Mouse (Mus musculus): ENCODE results near the gene Accsl. TPM values are rescaled to one million over a fixed set of nuclear protein-coding genes. Genes with fewer than 3 reads are reported as not detected.

Accsl gene
- total RNA-seq, 2 experiments from 2014 or later, result not detected

DNA sequence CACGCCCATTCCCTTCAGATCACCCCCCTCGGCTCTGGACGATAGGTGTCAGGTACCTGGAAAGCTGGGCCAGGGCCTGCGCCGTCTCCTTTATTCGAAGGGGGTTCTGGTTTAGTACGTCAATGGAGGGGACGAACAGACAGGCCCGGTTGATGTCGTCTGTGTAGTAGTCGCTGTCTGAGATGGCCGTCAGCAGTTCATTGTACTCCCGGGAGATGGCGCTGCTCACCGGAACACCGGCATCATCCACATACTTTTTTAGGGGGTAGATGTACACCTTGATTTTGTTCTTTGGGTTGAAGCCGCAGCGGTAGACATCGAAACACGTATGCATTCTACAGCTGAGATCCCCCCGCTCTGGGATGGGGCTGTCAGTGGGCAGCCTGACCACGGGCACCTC is 55.6 kb downstream of the Accsl start:
- no peak for ATAC-seq (replicated peaks; ENCODE audit: poor library complexity)

DNA sequence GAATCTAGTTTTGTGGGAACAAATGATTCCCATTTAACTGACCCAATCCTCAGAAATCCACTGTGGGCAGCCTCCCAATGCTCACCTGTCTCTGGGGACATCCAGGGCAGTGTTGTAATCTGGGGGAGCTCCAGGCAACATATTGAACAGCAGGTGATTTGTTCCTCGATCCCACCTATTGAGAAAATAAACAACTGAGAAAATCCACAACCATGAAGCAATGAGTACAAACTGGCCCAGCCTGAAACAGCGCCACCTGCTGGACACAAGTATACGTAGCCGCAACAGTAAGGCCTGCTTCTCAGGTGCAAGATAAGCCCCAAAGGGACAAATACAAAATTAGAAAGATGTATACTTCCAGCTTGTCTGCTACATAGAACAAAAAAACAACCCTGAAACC is 57.1 kb downstream of the Accsl start:
- ATAC-seq (replicated peaks; ENCODE audit: poor library complexity), result peak; percentile 85

DNA sequence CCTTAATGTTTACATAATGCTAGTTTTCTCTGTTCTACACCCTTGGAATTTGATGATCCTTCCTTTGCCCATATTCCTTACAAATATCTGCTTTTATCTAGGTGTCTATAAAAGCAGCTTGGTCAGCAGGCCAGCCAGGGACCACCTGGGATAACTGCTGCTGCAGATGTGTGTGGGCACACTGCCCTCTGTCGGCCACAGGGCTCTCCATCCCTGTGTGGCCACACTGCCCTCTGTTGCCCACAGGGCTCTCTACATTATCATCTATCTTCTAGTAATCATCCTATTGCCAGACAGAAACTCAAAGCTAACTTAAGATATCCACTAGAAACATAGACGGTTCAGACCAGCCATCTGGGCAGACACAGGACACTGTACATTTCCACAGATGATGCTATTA is 59.0 kb downstream of the Accsl start:
- ATAC-seq (replicated peaks; ENCODE audit: poor library complexity), result peak; percentile 92

DNA sequence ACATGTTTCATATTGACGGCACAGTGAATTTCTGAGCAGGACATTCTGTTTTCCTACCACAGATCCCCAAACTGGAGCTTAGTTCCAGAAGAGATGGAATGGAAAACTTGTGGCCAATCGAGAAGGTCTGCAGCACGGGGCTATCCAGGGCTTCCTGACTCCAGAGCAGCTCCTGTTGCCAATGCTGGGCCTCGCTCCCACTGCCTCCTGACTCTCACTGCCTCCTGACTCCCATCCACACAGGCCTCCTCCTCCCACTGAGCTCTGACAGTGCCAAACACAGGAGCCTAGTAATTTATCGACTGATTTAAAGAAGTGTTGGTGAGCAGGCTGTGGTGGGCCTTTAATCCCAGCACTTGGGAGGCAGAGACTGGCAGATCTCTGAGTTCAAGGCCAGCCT is 60.9 kb downstream of the Accsl start:
- ATAC-seq (replicated peaks; ENCODE audit: poor library complexity), result no peak

DNA sequence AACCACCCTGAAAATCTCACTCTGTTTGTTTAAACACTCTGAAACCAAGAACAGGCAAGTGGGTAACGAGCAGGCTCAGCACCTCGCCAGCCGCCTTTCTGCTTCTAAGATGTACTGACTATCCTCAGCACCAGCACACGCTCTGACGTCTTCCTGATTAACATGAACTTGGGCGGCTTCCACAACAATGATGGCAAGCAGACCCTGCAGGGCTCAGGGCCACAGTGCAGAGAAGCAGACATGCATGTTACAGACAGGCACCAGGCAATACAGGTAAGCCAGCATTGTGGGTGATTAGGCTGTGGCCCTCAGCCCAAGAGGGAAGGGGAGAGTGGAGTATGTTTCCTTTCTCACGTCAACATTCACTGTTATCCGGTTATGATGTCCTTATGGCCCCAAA is 61.5 kb downstream of the Accsl start:
- no peak for ATAC-seq (replicated peaks; ENCODE audit: poor library complexity)

DNA sequence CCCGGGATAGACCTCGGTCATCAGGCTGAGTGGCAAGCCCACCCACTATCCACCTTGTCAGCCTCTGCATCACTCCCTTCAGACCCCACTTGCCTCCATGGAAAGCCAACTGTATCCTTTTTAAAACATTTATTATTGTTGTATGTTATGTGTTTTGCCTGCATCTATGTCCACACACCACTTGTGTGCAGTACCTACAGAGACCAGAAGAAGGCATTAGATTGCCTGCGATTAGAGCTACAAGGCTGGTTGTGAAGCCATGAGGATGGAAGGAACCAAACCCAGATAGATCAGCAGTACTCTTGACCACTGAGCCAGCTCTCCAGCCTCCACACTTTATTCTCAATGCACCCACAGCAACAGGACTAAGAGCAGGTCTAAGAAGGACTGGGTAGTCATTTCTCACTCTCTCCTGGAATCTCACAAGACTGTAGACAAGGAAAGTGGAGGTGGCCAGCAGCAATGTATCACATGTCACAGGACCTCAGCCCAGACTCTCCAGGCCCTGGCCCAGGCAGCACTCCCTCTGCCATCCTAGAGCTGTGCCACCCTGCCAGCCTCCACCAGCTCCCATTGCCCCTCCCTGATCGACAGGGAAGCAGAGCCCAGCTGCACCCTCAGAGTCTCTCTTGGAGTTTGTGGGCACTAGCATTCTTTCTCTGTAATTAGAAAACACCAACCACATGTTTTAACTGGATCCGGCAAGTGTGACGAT is 62.3 kb downstream of the Accsl start:
- no peak for ATAC-seq (replicated peaks; ENCODE audit: poor library complexity)

DNA sequence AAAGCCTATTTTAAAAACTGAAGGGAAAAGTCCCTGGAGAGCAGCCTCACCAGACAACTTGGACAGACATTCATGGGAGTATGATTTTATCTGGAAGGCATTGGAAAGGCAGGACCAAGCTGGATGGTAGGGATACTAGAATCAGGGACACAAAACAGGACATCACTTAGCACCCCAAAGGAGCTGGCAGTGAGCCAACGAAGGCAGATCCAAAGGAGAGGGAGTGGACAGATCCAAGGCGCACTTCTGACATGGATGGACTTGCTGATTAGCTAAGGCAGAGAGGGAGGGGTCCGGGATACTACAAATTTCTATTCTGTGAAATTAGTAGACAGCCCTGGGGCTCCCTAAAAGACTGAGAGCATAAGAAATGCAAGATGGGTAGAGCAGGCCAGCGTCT is 63.4 kb downstream of the Accsl start:
- ATAC-seq (replicated peaks; ENCODE audit: poor library complexity), result no peak

Other genes starting within 250 kb of the Accsl start
- not detected in 2 replicates for gene Alx4, start 226.8 kb downstream of the Accsl start, total RNA-seq (2015)
- not detected in 2 replicates for gene Alx4, start 226.8 kb downstream of the Accsl start, total RNA-seq (2017)
- 40.6 and 41.3 TPM in 2 replicates for gene Ext2, start 46.6 kb downstream of the Accsl start, total RNA-seq (2015)
- 26.1 and 28.7 TPM in 2 replicates for gene Ext2, start 46.6 kb downstream of the Accsl start, total RNA-seq (2017)
- gene Accs, start 19.2 kb downstream of the Accsl start, total RNA-seq (2015), result 11.0 and 12.1 TPM in 2 replicates
- 11.3 and 16.5 TPM in 2 replicates for gene Accs, start 19.2 kb downstream of the Accsl start, total RNA-seq (2017)
- not detected in 2 replicates for gene Gm13889, start 88.0 kb upstream of the Accsl start, total RNA-seq (2015)
- not detected in 2 replicates for gene Gm13889, start 88.0 kb upstream of the Accsl start, total RNA-seq (2017)
- gene Gm27027, start 127.2 kb upstream of the Accsl start, total RNA-seq (2015), result not detected in 2 replicates
- not detected in 2 replicates for gene Gm27027, start 127.2 kb upstream of the Accsl start, total RNA-seq (2017)
- 58.3 and 101 TPM in 2 replicates for gene Alkbh3, start 141.7 kb upstream of the Accsl start, total RNA-seq (2015)
- gene Alkbh3, start 141.7 kb upstream of the Accsl start, total RNA-seq (2017), result 25.2 and 35.2 TPM in 2 replicates

Data from megakaryocyte progenitor cell, adult 5-6 weeks (primary cell).